Mouse (Mus musculus) thymus, adult 18-20 months (tissue): ENCODE measurements around the gene Cldn10.

Experiments used
- DNase-seq, 2 experiments: peaks; one replicate each; pipeline ENCODE4 v3.0.0; 2022; ENCODE audit warnings: mixed read lengths in 2 of 2

Cldn10 gene

DNA sequence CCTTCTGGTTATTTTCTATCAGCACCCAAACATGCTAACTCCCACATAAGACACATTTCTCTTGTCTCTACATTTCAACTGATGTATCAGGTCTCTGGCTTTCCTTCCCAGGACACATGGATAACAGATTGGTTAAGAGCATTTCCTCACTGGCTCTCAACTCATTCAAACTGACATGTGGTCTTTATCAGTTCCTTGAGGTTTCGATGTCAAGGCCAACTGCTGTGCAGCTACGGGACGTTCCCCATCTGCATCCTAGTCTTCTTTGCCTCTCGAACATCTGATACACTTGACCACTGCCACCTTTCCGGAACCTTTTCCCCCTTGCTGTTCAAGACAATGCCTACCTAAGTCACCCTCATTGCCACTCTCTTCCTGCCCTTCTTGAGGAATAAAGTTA, 125.9 kb downstream of the Cldn10 start:
- DNase-seq = no peak

DNA sequence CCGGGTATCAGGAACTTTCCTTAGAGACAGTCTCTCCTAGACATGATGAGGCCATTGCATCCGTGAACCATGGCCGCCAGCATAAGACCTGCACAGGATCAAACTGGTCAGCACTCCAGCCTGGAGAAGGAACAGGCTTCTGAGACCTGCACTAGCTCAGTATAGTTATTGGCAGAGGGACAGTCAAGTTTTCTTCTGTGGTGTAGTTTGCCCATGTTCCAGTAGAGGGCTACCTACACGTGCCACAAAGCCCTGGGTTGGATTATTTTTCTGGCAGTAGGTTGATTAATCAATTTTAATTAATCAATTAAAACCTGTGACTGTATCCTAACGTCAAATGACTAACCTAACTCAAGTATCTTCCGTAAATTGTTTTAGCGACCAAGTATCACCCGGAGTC, 131.3 kb downstream of the Cldn10 start:
- DNase-seq = no peak

GRCm38 (mm10) chr14:118920654-118921053, 132.9 kb downstream of the Cldn10 start:
- DNase-seq = no peak

GRCm38 (mm10) chr14:118922251-118922650, 134.5 kb downstream of the Cldn10 start:
- DNase-seq = no peak

GRCm38 (mm10) chr14:118922667-118923184, 135.0 kb downstream of the Cldn10 start:
- no peak for DNase-seq
